Mouse (Mus musculus): Measurements from ENCODE around the gene Gbp4.
"Not testable (repeated sequence)": the region's sequence is repeated elsewhere in the genome, so short reads cannot be mapped to it uniquely, and the experiment has no call there.

The Gbp4 gene

GRCm38 (mm10) chr5:105139409-105140088, at the start of gene Gbp4, which contains the start of the genes Gbp9 and Gbp8:
TSS of gene Gbp4 (minus strand) at chr5:105139586.
TSS of gene Gbp9 (minus strand) at chr5:105139539.
TSS of gene Gbp8 (minus strand) at chr5:105139540.
- DNase-seq (ENCODE audit: low read depth, low spot score): not testable (repeated sequence)

DNA sequence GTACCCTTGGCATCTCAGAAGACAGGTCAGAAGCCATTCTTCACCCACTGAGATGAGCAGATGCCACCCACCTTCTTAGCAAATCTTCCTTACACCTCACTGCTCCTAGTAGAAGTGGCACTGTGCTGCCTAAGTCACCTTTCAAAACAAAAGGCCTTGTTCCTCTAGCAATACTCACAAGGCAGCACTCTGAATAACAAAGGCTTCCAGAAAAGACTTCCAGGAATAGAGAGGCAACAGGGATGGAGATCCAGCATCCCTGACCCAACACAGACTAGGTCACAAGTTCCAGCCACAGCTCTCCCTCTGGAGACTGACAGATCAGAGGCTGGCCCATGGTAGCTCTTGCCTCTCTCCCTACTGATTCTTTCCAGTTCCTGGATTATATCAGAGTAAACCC, 42.1 kb upstream of the Gbp4 start:
- DNase-seq (ENCODE audit: low read depth, low spot score): no peak

DNA sequence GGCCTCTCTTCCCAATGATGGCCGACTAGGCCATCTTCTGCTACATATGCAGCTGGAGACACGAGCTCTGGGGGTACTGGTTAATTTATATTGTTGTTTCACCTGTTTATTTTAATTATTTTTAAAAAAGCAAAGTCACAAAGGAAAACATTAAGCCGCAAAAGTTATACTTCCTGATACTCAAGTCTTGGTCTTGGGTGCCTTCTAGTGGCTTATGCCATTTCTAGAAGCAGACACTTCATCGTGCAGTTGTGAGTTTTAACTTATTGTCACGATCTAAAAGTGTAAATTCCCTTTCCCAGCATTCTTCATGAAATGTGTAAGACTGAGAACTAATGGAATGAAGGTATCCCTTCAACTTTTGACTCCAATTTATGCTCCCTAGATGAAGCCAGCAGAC, 17.2 kb upstream of the Gbp4 start:
- no peak for DNase-seq (ENCODE audit: low read depth, low spot score)

GRCm38 (mm10) chr5:105154049-105154448, 14.7 kb upstream of the Gbp4 start:
- DNase-seq (ENCODE audit: low read depth, low spot score): no peak

GRCm38 (mm10) chr5:105148062-105148461, 8.7 kb upstream of the Gbp4 start:
- not testable (repeated sequence) for DNase-seq (ENCODE audit: low read depth, low spot score)

GRCm38 (mm10) chr5:105146447-105146846, 7.1 kb upstream of the Gbp4 start:
- no peak for DNase-seq (ENCODE audit: low read depth, low spot score)

DNA sequence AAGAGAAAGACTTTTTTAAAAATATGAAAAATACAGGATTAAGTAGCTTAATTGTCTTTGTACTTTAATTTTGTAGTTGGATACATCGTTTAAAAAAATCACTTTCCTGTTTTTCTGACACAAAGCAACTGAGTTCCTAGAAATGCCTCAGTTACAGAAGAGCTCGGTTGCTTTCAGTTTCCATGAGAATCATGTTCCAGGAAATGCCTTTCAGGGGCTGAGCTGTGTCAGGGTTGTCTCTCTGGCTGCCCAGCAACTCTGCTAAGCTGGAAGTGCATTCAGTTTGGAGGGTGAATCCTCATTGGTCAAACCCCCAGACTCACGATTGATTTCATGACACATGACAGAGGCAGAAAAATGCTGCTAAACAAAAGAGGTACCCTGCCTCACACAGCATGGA, 6.3 kb upstream of the Gbp4 start:
- not testable (repeated sequence) for DNase-seq (ENCODE audit: low read depth, low spot score)

- DNase-seq (ENCODE audit: low read depth, low spot score): not testable (repeated sequence)
These were observed 864 bp upstream of the Gbp4 start for GRCm38 (mm10) chr5:105140089-105140810.

GRCm38 (mm10) chr5:105138906-105139305, 480 bp downstream of the Gbp4 start:
- no peak for DNase-seq (ENCODE audit: low read depth, low spot score)

GRCm38 (mm10) chr5:105136706-105137304, 2.6 kb downstream of the Gbp4 start:
- not testable (repeated sequence) for DNase-seq (ENCODE audit: low read depth, low spot score)

DNA sequence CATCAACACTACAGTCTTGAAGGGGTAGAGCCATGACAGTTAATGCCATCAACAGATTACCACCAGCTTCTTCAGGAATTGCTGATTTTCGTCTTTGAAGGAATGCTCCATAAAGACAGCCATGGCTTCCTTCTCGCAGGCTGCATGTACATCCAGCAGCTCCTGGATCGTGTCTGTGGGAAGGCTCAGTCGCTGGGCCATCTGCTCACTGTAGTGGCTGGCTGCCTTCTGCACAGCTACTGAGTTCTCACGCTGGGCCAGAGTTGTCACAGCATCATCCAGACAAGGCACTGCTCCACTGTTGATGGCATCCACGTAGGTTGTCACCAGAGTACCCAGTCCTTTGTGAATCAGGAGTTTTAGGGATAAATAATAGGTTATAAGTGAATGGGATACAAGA, 17.7 kb downstream of the Gbp4 start:
- DNase-seq (ENCODE audit: low read depth, low spot score): not testable (repeated sequence)

GRCm38 (mm10) chr5:105115740-105116139, 23.6 kb downstream of the Gbp4 start:
- DNase-seq (ENCODE audit: low read depth, low spot score): no peak

GRCm38 (mm10) chr5:105114696-105115095, 24.7 kb downstream of the Gbp4 start:
- DNase-seq (ENCODE audit: low read depth, low spot score): no peak

- DNase-seq (ENCODE audit: low read depth, low spot score): no peak
These were observed 25.7 kb downstream of the Gbp4 start for GRCm38 (mm10) chr5:105113656-105114055.

- DNase-seq (ENCODE audit: low read depth, low spot score): not testable (repeated sequence)
These were observed 29.0 kb downstream of the Gbp4 start for GRCm38 (mm10) chr5:105110271-105110852.

DNA sequence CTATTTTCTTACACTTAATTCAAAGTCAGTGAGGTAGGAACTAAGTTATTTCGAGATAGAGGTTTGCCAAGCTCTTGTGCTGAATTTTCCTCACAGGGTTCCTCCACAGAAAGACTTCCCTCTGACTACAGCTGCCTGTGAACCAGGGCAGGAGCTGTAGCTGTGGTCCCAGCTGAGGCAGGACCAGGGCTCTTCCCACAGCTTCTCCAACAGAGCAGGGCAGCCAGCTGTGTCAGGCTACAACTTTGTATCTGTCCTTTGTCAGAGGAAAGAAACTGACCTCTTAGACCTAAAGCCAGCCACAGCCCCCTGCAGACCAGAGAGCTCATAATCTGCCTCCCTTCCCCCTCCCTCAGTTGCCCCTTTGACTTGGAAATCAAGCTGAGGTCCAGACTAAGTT, 29.6 kb downstream of the Gbp4 start:
- not testable (repeated sequence) for DNase-seq (ENCODE audit: low read depth, low spot score)

DNA sequence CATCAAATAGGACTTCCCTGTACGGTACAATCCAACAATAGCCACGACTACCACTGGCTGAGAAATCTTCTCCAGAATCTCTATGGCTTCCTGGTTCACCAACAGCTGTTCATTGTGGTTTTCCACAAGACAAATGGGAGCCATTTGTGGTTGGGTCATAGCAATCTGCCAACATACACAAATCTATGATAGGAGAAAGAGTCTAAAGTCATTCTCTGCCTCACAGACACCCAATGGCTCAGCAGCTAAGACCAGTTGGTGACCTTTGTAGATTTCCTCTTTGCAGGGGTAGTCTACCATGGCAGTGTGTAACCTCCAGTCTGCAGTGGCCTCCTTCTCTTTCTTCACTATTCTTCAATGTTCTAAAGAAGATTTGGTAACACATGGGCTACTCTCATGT, 33.7 kb downstream of the Gbp4 start:
- DNase-seq (ENCODE audit: low read depth, low spot score): not testable (repeated sequence)

GRCm38 (mm10) chr5:105081900-105082299, 57.5 kb downstream of the Gbp4 start:
- no peak for DNase-seq (ENCODE audit: low read depth, low spot score)

DNA sequence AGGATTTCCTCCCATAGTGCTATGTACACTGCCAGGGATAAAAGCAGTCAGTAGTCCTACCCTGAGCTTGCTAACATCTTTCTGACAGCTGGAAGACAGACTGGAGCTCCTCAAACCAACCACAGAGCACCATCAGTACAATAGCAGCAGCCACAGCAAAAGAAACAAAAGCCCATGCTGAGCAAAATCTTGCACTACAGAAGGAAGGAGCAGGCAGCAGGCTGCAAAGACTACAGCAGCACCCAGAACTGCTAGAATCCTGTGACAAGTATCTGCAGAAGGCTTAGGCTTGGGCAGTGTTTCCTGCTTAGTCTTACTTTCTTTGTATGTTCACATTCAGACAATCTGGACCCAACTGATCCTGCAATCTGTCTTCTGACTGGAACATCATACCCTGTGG, 71.0 kb downstream of the Gbp4 start:
- not testable (repeated sequence) for DNase-seq (ENCODE audit: low read depth, low spot score)

Data from brain, embryonic 18.5 days (tissue).